Mouse (Mus musculus): ENCODE data around the gene Acvr2b.

The Acvr2b gene

GRCm38 (mm10) chr9:119408898-119409664, 7.2 kb downstream of the Acvr2b start:
- no peak for DNase-seq

- no peak for DNase-seq
Measured at GRCm38 (mm10) chr9:119409864-119410263, 7.9 kb downstream of the Acvr2b start.

DNA sequence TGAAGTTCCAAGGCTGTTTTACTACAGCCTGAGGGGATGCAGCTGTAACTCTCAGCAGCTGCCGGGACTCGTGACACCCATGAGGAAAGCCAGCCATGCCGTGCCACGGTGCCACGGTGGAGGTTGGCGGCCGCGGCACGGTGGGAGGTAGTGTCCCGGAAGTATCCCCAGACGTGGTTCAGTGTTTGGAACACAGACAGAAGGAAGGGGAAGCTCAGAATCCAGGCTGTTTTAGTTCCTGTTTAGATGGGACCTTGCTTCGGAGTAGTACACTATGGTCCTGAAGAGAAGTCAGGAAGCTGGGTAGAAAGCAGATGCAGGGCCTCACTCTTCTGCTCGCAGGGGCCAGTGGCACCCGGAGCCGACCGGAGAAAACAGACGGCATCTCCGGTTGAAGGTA, 16.1 kb downstream of the Acvr2b start:
- no peak for DNase-seq

GRCm38 (mm10) chr9:119419852-119420438, 18.0 kb downstream of the Acvr2b start:
- no peak for DNase-seq

DNA sequence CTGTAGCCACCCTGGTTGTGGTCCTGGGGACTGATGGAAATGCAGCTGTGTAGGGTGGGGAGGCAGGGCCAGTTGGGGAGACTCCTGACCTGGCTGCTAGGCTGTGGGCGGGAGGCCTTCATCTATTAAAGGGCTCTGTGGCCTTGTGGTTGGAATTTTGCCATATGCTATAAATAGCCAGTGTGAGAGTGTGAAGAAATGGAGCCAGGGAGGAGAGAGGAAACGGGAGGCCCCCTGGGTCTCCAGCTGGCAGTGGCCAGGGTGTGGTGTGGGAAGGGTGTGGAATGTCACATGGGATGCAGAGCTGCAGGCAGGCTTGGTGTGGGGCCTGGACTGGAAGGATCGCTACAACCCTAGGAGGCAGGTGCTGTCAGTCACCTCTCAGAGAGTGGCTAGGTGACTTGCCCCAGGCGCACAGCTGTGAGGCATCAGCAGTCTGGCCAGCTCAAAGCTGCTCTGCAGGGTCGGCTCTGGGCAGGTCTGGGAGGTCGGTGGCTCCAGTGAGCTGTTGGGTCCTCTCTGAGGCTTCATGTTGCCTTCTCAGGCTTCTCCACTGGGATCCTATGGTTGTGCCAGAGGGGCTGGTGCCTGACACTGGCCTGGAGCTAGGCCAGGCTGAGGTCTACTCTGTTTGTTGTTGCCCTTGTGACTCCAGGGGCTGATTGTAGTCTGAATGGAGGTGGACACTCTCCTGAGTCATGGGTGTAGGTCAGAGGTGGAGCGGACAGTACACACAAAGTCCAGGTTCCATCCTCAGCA, 23.5 kb downstream of the Acvr2b start:
- DNase-seq = peak; percentile 68

GRCm38 (mm10) chr9:119425976-119426415, 24.1 kb downstream of the Acvr2b start:
- DNase-seq = no peak

- no peak for DNase-seq
Measured at GRCm38 (mm10) chr9:119426483-119426882, 24.6 kb downstream of the Acvr2b start.

DNA sequence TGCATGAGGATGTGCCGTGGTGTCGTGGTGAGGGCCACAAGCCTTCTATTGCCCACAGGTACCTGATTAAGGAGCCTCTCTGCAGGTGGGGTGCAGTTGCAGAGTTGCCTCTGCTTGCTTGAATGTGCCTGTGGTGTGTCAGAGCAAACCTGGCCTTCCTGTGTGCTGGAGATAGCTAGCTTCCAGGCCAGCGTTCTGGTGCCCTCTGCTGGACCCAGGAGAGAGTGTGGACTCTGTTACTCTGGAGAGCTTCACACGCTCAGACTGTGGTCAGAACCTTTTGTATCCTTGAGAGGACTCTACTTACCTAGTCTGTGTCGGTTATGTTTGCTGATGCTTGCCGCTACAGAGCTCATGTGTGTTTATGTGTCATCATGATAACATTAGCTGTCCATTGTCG, 28.4 kb downstream of the Acvr2b start:
- peak; percentile 89 for DNase-seq

DNA sequence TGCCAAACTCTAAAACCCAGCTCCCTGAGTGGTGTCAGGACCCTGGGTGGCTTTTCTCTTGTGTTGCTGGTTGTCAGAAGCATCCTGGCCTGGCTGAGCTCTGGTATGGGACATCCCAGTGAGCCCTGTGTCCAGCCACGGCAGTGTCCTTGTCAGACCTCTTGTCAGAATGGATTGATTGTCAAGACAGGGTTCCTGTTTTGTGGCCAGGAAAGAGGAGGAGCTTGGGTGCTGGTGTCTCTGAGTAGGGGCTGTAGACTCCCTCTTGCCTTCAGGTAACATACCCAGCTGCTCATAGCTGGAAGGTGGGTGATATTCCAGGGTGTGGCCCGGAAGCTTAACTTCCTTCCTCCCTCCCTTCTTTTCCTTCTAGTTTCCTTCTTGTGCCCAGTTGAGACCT, 33.9 kb downstream of the Acvr2b start:
- no peak for DNase-seq

GRCm38 (mm10) chr9:119438065-119438464, 36.1 kb downstream of the Acvr2b start:
- DNase-seq = no peak

- no peak for DNase-seq
Measured at GRCm38 (mm10) chr9:119438498-119439000, 36.6 kb downstream of the Acvr2b start.

DNA sequence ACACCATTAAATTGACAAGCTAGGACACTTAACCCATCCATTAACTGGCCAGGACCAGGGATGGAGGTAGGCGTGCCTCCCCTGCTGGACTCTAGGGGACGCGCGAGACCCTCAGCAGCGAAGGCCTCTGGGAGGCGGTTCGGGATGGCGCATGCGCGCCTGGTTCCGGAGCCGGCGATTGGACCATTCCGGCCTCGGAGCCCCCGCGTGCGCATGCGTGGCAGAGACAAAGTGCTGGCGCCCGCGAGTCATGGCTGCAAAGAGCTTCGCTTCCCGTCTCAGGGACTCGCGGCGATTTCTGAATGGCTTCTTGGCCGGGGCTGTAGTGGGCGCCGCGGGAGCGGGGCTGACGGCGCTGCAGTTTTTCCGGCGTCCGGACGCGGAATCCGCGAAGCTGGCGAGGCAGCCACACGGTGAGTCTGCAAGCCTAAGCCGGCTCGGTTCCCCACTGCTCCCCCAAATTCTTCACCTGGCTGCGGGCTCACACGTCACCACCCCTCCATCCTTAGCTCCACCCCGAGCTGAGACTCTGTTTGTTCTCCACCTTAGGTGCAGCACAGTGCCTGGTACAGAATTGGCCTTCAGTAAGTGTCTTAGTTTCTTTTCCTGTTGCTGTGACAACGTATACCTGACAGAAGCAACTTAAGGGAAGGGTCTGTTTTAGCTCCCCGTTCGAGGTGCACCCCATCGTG, 43.0 kb downstream of the Acvr2b start, which contains the start of gene Exog:
TSS of gene Exog (plus strand) at position 206 of the 692 bp plus-strand sequence.
- peak; percentile 98 for DNase-seq

DNA sequence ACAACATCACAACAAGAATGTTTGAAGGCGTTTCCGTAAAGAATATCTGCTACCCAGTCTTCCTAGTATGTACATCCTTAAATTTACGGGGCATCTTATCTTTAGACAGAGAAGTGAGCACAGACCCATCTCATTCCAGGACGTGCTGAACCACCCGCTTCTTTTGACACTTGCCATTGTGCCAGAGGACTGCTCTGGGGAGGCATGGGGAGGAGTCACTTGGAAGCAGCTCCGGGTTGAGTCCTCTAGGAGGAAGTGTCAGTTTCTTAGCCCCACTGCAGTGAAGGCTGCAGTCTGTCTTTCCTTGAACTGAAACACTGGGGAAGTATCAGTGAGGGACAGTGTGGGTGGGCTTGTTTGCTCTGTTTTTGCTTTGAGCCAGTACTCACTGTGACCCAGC, 43.8 kb downstream of the Acvr2b start:
- no peak for DNase-seq

- DNase-seq = no peak
Measured at GRCm38 (mm10) chr9:119455967-119456366, 54.0 kb downstream of the Acvr2b start.

DNA sequence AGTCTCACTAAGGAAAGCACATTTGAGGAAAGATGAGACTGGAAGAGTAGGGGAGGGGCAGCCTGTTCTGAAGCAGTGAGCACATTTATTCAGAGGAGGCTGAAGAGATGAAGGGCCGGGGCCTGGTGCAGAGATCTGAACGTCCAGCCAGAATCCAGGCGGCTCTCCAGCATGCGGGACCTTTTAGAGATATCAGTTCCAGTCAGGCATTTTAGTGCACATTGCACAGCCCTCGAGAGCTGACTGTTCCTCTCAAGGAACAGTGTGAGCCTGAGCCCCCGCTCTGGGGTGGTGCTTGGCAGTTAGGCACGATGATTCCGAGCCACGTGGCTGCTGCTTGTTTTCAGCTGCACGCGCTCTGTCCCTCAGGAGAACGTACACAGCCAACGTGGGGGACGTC, 55.2 kb downstream of the Acvr2b start:
- no peak for DNase-seq

GRCm38 (mm10) chr9:119460410-119460809, 58.5 kb downstream of the Acvr2b start:
- peak; percentile 70 for DNase-seq

GRCm38 (mm10) chr9:119465056-119465455, 63.1 kb downstream of the Acvr2b start:
- DNase-seq = no peak

DNA sequence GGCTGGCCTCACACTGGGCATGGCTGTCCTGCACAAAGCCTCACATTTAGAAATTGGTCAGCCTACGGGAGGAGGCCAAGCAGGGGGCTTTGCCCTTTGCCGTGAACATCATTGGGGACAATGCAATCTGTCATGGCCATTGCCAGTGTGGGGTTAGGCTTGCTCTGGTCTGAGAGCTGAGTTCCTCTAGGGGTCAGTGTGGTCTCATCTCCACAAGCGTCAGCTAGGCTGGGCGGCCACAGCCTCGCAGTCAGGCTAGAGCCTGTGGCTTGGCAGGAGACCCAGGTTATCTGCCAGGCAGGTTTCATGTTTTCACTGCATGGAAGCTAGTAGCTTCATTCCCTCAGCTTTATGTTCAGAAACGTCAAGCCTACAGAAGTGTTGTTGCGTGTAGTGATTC, 63.7 kb downstream of the Acvr2b start:
- peak; percentile 56 for DNase-seq

GRCm38 (mm10) chr9:119469691-119470353, 67.9 kb downstream of the Acvr2b start:
- DNase-seq = no peak

GRCm38 (mm10) chr9:119472412-119472918, 70.5 kb downstream of the Acvr2b start:
- no peak for DNase-seq

- DNase-seq = no peak
Measured at GRCm38 (mm10) chr9:119473011-119473410, 71.1 kb downstream of the Acvr2b start.

- no peak for DNase-seq
Measured at GRCm38 (mm10) chr9:119473608-119474164, 71.8 kb downstream of the Acvr2b start.

Measured in kidney, postnatal 14 days (tissue).